Mouse (Mus musculus) myocyte (in vitro differentiated cells): Measurements from ENCODE around the gene Hoxd12. TPM values are rescaled to one million over a fixed set of nuclear protein-coding genes. Genes with fewer than 3 reads are reported as not detected.

Experiments used
- H3K27me3 ChIP-seq: one replicate; pipeline ENCODE4 v1.6.1; 2011; ENCODE audit not compliant: control insufficient read depth, insufficient read depth, insufficient read length
- H3K36me3 ChIP-seq: one replicate; pipeline ENCODE4 v1.6.1; 2011; ENCODE audit not compliant: control insufficient read depth, insufficient read depth
- H3K4me2 ChIP-seq: one replicate; pipeline ENCODE4 v1.6.1; 2011; ENCODE audit warnings: low read depth, control low read depth
- H3K4me3 ChIP-seq: one replicate; pipeline ENCODE4 v1.5.1; 2011; ENCODE audit warnings: mild to moderate bottlenecking, control low read depth, moderate library complexity
- H3K79me2 ChIP-seq: one replicate; pipeline ENCODE4 v1.6.1; 2011; ENCODE audit not compliant: control insufficient read depth, insufficient read depth
- H3ac ChIP-seq: one replicate; pipeline ENCODE4 v1.6.1; 2011; ENCODE audit not compliant: control insufficient read depth, insufficient read length
- CEBPB ChIP-seq: IDR thresholded peaks from 2 replicates; pipeline ENCODE4 v1.6.1; 2011; ENCODE audit warnings: mild to moderate bottlenecking, moderate library complexity; ENCODE audit not compliant: poor library complexity, insufficient read depth, severe bottlenecking
- E2F4 ChIP-seq: IDR thresholded peaks from one replicate; pipeline ENCODE4 v1.6.1; 2011; ENCODE audit warnings: mild to moderate bottlenecking, control low read depth, moderate library complexity; ENCODE audit not compliant: insufficient read depth
- MAX ChIP-seq: IDR thresholded peaks from one replicate; pipeline ENCODE4 v1.6.1; 2011; ENCODE audit warnings: low read depth, mild to moderate bottlenecking, control low read depth
- MYOD1 ChIP-seq, 3 experiments: IDR thresholded peaks; one replicate each; pipeline ENCODE4 v1.6.1; 2011; ENCODE audit warnings: control low read depth in 2 of 3, low read depth in 2 of 3, mild to moderate bottlenecking in 2 of 3, moderate library complexity in 1 of 3; ENCODE audit not compliant: insufficient read length in 2 of 3, control insufficient read depth in 1 of 3
- MYOG ChIP-seq, 3 experiments: IDR thresholded peaks; one replicate each; pipeline ENCODE4 v1.6.1; 2011; ENCODE audit warnings: control low read depth in 2 of 3, low read depth in 2 of 3, mild to moderate bottlenecking in 2 of 3; ENCODE audit not compliant: insufficient read length in 2 of 3, control insufficient read depth in 1 of 3, insufficient read depth in 1 of 3
- POLR2A ChIP-seq: IDR thresholded peaks from one replicate; pipeline ENCODE4 v1.6.1; 2011; ENCODE audit warnings: low read depth, mild to moderate bottlenecking, control low read depth, moderate library complexity; ENCODE audit not compliant: insufficient read length
- POLR2AphosphoS2 ChIP-seq: IDR thresholded peaks from one replicate; pipeline ENCODE4 v1.6.1; 2011; ENCODE audit warnings: low read depth, control low read depth; ENCODE audit not compliant: insufficient read length
- REST ChIP-seq: IDR thresholded peaks from one replicate; pipeline ENCODE4 v1.6.1; 2011; ENCODE audit warnings: mild to moderate bottlenecking, control low read depth, moderate library complexity; ENCODE audit not compliant: insufficient read depth, insufficient read length
- SRF ChIP-seq: IDR thresholded peaks from one replicate; pipeline ENCODE4 v1.6.1; 2011; ENCODE audit warnings: low read depth; ENCODE audit not compliant: control insufficient read depth, insufficient read length
- TCF12 ChIP-seq: IDR thresholded peaks from one replicate; pipeline ENCODE4 v1.6.1; 2011; ENCODE audit warnings: mild to moderate bottlenecking, control low read depth; ENCODE audit not compliant: poor library complexity, insufficient read depth, severe bottlenecking
- TCF3 ChIP-seq: IDR thresholded peaks from one replicate; pipeline ENCODE4 v1.6.1; 2011; ENCODE audit warnings: low read depth, control low read depth; ENCODE audit not compliant: insufficient read length
- USF1 ChIP-seq: IDR thresholded peaks from one replicate; pipeline ENCODE4 v1.6.1; 2011; ENCODE audit warnings: low read depth, mild to moderate bottlenecking, control low read depth, moderate library complexity
- polyA plus RNA-seq: library from polyadenylated mRNA; unstranded; fragments of >200 nt; fragmentation: generic; extraction: Trizol; gene quantifications from one replicate; pipeline ENCODE4 v1.2.1, GENCODE M21; 2012; ENCODE audit warnings: missing spikeins

The Hoxd12 gene
- polyA plus RNA-seq, 1 experiment, result not detected

DNA sequence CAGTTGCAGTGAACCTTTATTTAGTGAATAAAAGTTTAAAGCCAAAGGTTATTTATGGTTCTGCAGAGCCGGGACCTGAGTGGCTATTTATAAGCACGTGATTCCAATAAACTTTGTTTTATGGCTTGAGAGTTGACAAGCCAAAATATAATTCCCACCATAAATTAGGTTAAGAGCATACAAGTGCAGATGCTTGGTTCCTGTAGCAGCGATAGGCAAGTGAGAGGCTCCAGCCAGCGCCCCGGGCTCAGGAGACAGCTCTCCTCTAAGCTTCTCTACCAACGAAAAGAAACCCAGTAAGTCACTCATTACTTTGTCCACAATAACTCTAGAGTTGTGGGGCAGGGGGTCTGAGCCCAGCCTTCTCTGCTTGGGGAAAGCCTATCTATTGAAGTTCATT is 47.1 kb downstream of the Hoxd12 start:
- Histone ChIP-seq H3ac (no peak overlapping the region), H3K4me3 (no peak overlapping the region), H3K27me3 (peaks cover 49% of the 10 kb centered on the region), H3K4me2 (no peak overlapping the region), H3K36me3 (no peaks in the 10 kb centered on the region), H3K79me2 (no peaks in the 10 kb centered on the region)
- no peak for TF ChIP-seq MYOG (IDR thresholded peaks at IDR 0.05; ENCODE audit: control insufficient read depth in 1 of 3, insufficient read depth in 1 of 3, insufficient read length in 2 of 3, low read depth in 2 of 3)
- TF ChIP-seq TCF3, result no peak
- TF ChIP-seq MYOD1 (IDR thresholded peaks at IDR 0.05; ENCODE audit: control insufficient read depth in 1 of 3, insufficient read length in 2 of 3, low read depth in 2 of 3), result no peak
- TF ChIP-seq TCF12, result no peak
- no peak for TF ChIP-seq E2F4
- no peak for TF ChIP-seq USF1
- TF ChIP-seq SRF, result no peak
- TF ChIP-seq REST, result no peak
- TF ChIP-seq CEBPB, result no peak
- TF ChIP-seq MAX, result no peak
- no peak for TF ChIP-seq POLR2AphosphoS2
- TF ChIP-seq POLR2A, result no peak

DNA sequence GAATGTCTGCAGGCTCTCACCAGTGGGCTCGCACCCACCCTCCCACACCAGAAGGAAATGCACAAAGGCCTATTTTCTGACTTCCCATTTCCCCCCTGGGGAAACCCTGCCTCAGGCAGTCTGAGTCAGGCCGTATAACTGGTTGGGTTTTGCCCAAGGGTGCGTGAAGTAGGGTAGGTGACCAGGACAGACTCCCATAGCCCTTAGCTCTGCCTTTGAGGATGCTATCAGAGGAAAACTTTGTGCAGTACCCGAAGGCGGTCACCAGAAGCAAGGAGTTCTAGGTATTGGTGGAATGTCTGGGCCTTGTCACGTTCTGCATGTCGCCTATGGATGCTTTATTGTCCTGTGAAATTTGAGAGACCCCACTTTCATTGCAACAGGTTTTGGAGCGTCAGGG is 48.1 kb downstream of the Hoxd12 start:
- Histone ChIP-seq H3ac (no peak overlapping the region), H3K4me2 (no peak overlapping the region), H3K4me3 (no peak overlapping the region), H3K27me3 (peaks cover 59% of the 10 kb centered on the region), H3K79me2 (no peaks in the 10 kb centered on the region), H3K36me3 (no peaks in the 10 kb centered on the region)
- TF ChIP-seq MYOG (IDR thresholded peaks at IDR 0.05; ENCODE audit: control insufficient read depth in 1 of 3, insufficient read depth in 1 of 3, insufficient read length in 2 of 3, low read depth in 2 of 3) (no peak), TCF12 (no peak), SRF (no peak), POLR2AphosphoS2 (no peak), E2F4 (no peak), MYOD1 (IDR thresholded peaks at IDR 0.05; ENCODE audit: control insufficient read depth in 1 of 3, insufficient read length in 2 of 3, low read depth in 2 of 3) (no peak)

DNA sequence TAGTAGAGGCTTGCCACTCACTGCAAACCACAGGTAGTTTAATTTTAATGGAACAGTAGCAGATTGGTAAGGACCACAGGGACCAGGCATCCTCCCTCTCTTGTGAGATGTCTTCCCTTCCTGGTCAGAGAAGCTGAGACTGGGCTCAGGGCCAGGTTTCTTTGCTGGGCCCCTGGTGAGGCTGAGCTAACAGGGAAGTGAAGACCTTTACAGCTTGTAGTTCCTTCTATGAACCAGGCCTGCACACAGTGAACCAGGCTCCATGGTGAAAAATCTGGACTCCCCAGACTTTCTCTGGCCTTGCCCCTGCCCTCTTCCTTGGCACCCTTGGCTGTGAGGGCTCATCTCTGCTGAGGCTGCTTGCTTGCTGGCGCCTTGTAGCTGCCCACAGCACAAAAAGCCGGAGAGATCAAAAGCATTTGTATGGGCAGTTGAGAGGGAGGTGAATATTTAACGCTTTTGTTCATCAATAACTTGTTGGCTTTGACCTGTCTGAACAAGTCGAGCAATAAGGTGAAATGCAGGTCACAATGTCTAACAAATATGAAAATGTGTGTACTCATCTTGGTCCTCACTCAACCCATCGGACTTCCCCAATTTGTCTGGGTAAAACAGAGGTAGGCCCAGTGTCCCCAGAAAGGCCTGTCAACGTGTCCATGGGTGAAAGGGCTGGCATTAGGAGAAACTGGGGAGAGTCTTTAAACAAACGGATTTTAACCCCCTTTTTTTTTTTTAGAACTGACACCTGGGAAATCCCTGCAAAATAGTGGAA is 49.6 kb downstream of the Hoxd12 start:
- H3K27me3 ChIP-seq, result peaks cover 70% of the 10 kb centered on the region
- H3K79me2 ChIP-seq, result no peaks in the 10 kb centered on the region
- no peak overlapping the region for H3ac ChIP-seq
- H3K36me3 ChIP-seq, result no peaks in the 10 kb centered on the region
- TF ChIP-seq TCF3 (no peak), TCF12 (no peak), POLR2A (no peak), USF1 (no peak), E2F4 (no peak), REST (no peak), CEBPB (no peak), MYOG (IDR thresholded peaks at IDR 0.05; ENCODE audit: control insufficient read depth in 1 of 3, insufficient read depth in 1 of 3, insufficient read length in 2 of 3, low read depth in 2 of 3) (no peak), SRF (no peak), POLR2AphosphoS2 (no peak), MYOD1 (IDR thresholded peaks at IDR 0.05; ENCODE audit: control insufficient read depth in 1 of 3, insufficient read length in 2 of 3, low read depth in 2 of 3) (no peak), MAX (no peak)
- H3K4me3 ChIP-seq, result no peak overlapping the region
- no peak overlapping the region for H3K4me2 ChIP-seq

DNA sequence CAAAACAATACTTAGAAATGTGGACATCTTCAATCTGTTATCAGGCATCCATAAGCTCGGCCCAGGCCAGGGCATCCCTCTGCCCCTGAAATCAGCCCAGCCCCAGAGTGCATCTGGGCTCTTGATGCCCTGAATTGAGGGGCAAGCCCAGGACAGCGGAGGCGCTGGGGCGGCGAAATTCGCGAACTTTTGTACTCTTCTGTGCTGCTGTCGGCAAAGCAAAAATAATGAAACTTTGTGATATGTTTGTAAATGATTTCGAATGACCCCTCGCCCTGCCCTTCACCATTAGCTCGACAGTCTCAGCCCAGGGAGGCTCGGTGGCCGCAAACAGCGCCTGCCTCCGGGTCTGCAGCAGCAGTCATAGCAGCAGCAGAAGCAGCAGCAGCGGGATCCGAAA is 50.4 kb downstream of the Hoxd12 start:
- Histone ChIP-seq H3K27me3 (peaks cover 70% of the 10 kb centered on the region), H3K4me3 (no peak overlapping the region), H3K79me2 (no peaks in the 10 kb centered on the region), H3K36me3 (no peaks in the 10 kb centered on the region), H3K4me2 (no peak overlapping the region), H3ac (no peak overlapping the region)
- no peak for TF ChIP-seq TCF3
- TF ChIP-seq MAX, result no peak
- TF ChIP-seq MYOG (IDR thresholded peaks at IDR 0.05; ENCODE audit: control insufficient read depth in 1 of 3, insufficient read depth in 1 of 3, insufficient read length in 2 of 3, low read depth in 2 of 3), result no peak
- no peak for TF ChIP-seq E2F4
- no peak for TF ChIP-seq CEBPB
- no peak for TF ChIP-seq USF1
- no peak for TF ChIP-seq REST
- no peak for TF ChIP-seq SRF
- no peak for TF ChIP-seq POLR2A
- TF ChIP-seq TCF12, result no peak
- no peak for TF ChIP-seq POLR2AphosphoS2
- TF ChIP-seq MYOD1 (IDR thresholded peaks at IDR 0.05; ENCODE audit: control insufficient read depth in 1 of 3, insufficient read length in 2 of 3, low read depth in 2 of 3), result no peak
